Mouse (Mus musculus) kidney, adult 9 months (tissue): ENCODE results near the gene Tmem178b.

ENCODE experiments used
- DNase-seq: peaks from one replicate; pipeline ENCODE4 v3.0.0; 2022

The Tmem178b gene

GRCm38 (mm10) chr6:40019396-40019795, 146.3 kb downstream of the Tmem178b start:
- no peak for DNase-seq

- DNase-seq: no peak
These were observed 150.7 kb downstream of the Tmem178b start for GRCm38 (mm10) chr6:40023592-40024335.

GRCm38 (mm10) chr6:40024336-40024934, 151.4 kb downstream of the Tmem178b start:
- no peak for DNase-seq

- no peak for DNase-seq
These were observed 159.8 kb downstream of the Tmem178b start for GRCm38 (mm10) chr6:40032901-40033300.

GRCm38 (mm10) chr6:40033935-40034334, 160.9 kb downstream of the Tmem178b start:
- DNase-seq: no peak

- DNase-seq: peak; percentile 13
These were observed 176.2 kb downstream of the Tmem178b start for GRCm38 (mm10) chr6:40048969-40049908.

GRCm38 (mm10) chr6:40049909-40050484, 176.9 kb downstream of the Tmem178b start:
- no peak for DNase-seq

GRCm38 (mm10) chr6:40051698-40052097, 178.6 kb downstream of the Tmem178b start:
- DNase-seq: no peak

GRCm38 (mm10) chr6:40052593-40052992, 179.5 kb downstream of the Tmem178b start:
- no peak for DNase-seq

- DNase-seq: no peak
These were observed 186.4 kb downstream of the Tmem178b start for GRCm38 (mm10) chr6:40059466-40059865.

- DNase-seq: peak; percentile 39
These were observed 188.5 kb downstream of the Tmem178b start for GRCm38 (mm10) chr6:40061327-40062189.

GRCm38 (mm10) chr6:40062190-40062501, 189.1 kb downstream of the Tmem178b start:
- DNase-seq: no peak

GRCm38 (mm10) chr6:40063438-40063837, 190.4 kb downstream of the Tmem178b start:
- peak; percentile 8 for DNase-seq

GRCm38 (mm10) chr6:40063899-40064298, 190.8 kb downstream of the Tmem178b start:
- DNase-seq: no peak

GRCm38 (mm10) chr6:40064342-40064741, 191.3 kb downstream of the Tmem178b start:
- no peak for DNase-seq

- no peak for DNase-seq
These were observed 195.4 kb downstream of the Tmem178b start for GRCm38 (mm10) chr6:40068467-40068866.

- no peak for DNase-seq
These were observed 197.9 kb downstream of the Tmem178b start for GRCm38 (mm10) chr6:40071007-40071406.

- DNase-seq: no peak
These were observed 203.0 kb downstream of the Tmem178b start for GRCm38 (mm10) chr6:40076089-40076488.

- DNase-seq: no peak
These were observed 203.7 kb downstream of the Tmem178b start for GRCm38 (mm10) chr6:40076670-40077313.

- DNase-seq: no peak
These were observed 205.3 kb downstream of the Tmem178b start for GRCm38 (mm10) chr6:40078353-40078752.

- no peak for DNase-seq
These were observed 210.7 kb downstream of the Tmem178b start for GRCm38 (mm10) chr6:40083726-40084125.

GRCm38 (mm10) chr6:40091250-40091651, 218.2 kb downstream of the Tmem178b start:
- no peak for DNase-seq
